Comparison of ENCODE assay signal across 14 mouse cellular contexts in the genomic region with DNA sequence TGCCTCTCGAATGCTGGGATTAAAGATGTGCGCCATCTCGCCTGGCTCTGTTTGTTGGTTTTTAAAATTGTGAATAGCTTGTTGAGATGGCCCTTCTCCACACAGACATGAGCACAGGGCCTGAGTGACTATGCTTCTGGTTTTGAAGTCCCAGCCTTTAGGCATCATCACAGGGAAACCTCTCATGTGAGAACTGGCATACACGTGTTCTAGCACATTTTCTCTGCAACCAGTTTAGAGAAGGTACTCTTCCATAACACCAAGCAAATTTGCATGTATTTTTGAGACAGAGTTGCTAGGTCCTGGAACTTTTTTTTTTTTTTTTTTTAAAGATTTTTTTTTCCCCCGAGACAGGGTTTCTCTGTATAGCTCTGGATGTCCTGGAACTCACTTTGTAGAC. TPM values are rescaled to one million over a fixed set of nuclear protein-coding genes. Genes with fewer than 3 reads are reported as not detected.
DNase-seq lines count a peak whose midpoint lies in the region; ATAC-seq and TF ChIP-seq lines count a peak whose summit lies in the region.
"Had no signal": no experiment of that assay in that cellular context is flagged by ENCODE, and none has a peak within 500 bp of the region (broad histone marks: within the 10 kb centered on the region; RNA-seq: fewer than 3 reads in every experiment).

No protein-coding gene starts in this region.

- no peak for TF ChIP-seq CTCF in heart, adult 2 months (IDR thresholded peaks at IDR 0.05)
- no peak for TF ChIP-seq CTCF in midbrain, postnatal 0 days (IDR thresholded peaks at IDR 0.05)

- peaks cover 30% of the 10 kb centered on the region for H3K4me1 ChIP-seq in heart, embryonic 12.5 days (replicated peaks)
- H3K4me1 ChIP-seq in heart, adult 2 months (ENCODE audit: control insufficient read depth, insufficient read depth, low read length) = peaks cover 9% of the 10 kb centered on the region
- peaks cover 11% of the 10 kb centered on the region for H3K4me1 ChIP-seq in midbrain, embryonic 11.5 days (ENCODE audit: control insufficient read depth, insufficient read depth, low read length)
- H3K4me1 ChIP-seq in midbrain, postnatal 0 days (ENCODE audit: insufficient read depth, low read length) = peaks cover 7% of the 10 kb centered on the region
- H3K4me1 ChIP-seq in limb, embryonic 13.5 days = peaks cover 27% of the 10 kb centered on the region
- H3K4me1 ChIP-seq in stomach, embryonic 16.5 days (ENCODE audit: control insufficient read depth, insufficient read depth, low read length) = peaks cover 31% of the 10 kb centered on the region

- TF ChIP-seq EP300 in heart, adult 2 months (IDR thresholded peaks at IDR 0.05; ENCODE audit: insufficient read depth, low read depth, low read length) = no peak

- no peak for TF ChIP-seq POLR2A in heart, adult 2 months (IDR thresholded peaks at IDR 0.05; ENCODE audit: insufficient read depth, low read depth, low read length)

- H3K79me2 ChIP-seq in heart, adult 2 months (replicated peaks; ENCODE audit: control insufficient read depth, insufficient read depth, low read length) = peaks cover 4% of the 10 kb centered on the region; the same call in 1 of the 2 replicates

- no peak overlapping the region for H3K9ac ChIP-seq in heart, embryonic 12.5 days
- no peak overlapping the region for H3K9ac ChIP-seq in heart, adult 2 months (ENCODE audit: low read depth, low read length)
- H3K9ac ChIP-seq in midbrain, embryonic 11.5 days (ENCODE audit: low read length) = no peak overlapping the region
- no peak overlapping the region for H3K9ac ChIP-seq in midbrain, postnatal 0 days (replicated peaks; ENCODE audit: low read length, poor library complexity, severe bottlenecking)
- no peak overlapping the region for H3K9ac ChIP-seq in limb, embryonic 13.5 days
- no peak overlapping the region for H3K9ac ChIP-seq in stomach, embryonic 16.5 days (ENCODE audit: low read length)

- H3K27me3 ChIP-seq in heart, embryonic 12.5 days (replicated peaks) = no peaks in the 10 kb centered on the region
- no peaks in the 10 kb centered on the region for H3K27me3 ChIP-seq in heart, adult 2 months (ENCODE audit: control insufficient read depth, insufficient read depth, low read length)
- H3K27me3 ChIP-seq in midbrain, embryonic 11.5 days (ENCODE audit: control insufficient read depth, insufficient read depth, low read length) = no peaks in the 10 kb centered on the region
- no peaks in the 10 kb centered on the region for H3K27me3 ChIP-seq in midbrain, postnatal 0 days (ENCODE audit: insufficient read depth, low read length)
- H3K27me3 ChIP-seq in limb, embryonic 13.5 days = no peaks in the 10 kb centered on the region
- no peaks in the 10 kb centered on the region for H3K27me3 ChIP-seq in stomach, embryonic 16.5 days (ENCODE audit: control insufficient read depth, insufficient read depth, low read length)

- intact Hi-C loops in heart, adult 2 months (cut with DNase I) = loop anchor here (5.0 to 10.0 kb wide), 4 partner anchors 89 to 642 kb away; no protein-coding TSS in a partner anchor

- no peak overlapping the region for H3K27ac ChIP-seq in heart, embryonic 12.5 days (ENCODE audit: poor library complexity, severe bottlenecking)
- H3K27ac ChIP-seq in heart, adult 2 months = no peak overlapping the region
- H3K27ac ChIP-seq in midbrain, embryonic 11.5 days (ENCODE audit: low read depth, low read length) = no peak overlapping the region
- no peak overlapping the region for H3K27ac ChIP-seq in midbrain, postnatal 0 days (ENCODE audit: low read depth, low read length)
- no peak overlapping the region for H3K27ac ChIP-seq in limb, embryonic 13.5 days
- H3K27ac ChIP-seq in stomach, embryonic 16.5 days (ENCODE audit: low read length) = no peak overlapping the region

- H3K4me2 ChIP-seq in heart, embryonic 12.5 days = peak overlapping the region; percentile 88; the same call in 1 of the 2 replicates
- H3K4me2 ChIP-seq in midbrain, embryonic 11.5 days = no peak overlapping the region
- H3K4me2 ChIP-seq in midbrain, postnatal 0 days (ENCODE audit: low read depth, low read length, poor library complexity, severe bottlenecking) = no peak overlapping the region
- peak overlapping the region; percentile 94 for H3K4me2 ChIP-seq in limb, embryonic 13.5 days (replicated peaks)
- 0 out of 2 replicates have a peak overlapping the region, but pooled peaks have one; percentile 82 for H3K4me2 ChIP-seq in stomach, embryonic 16.5 days (ENCODE audit: low read depth, low read length)

- no peak for ATAC-seq in heart, embryonic 12.5 days (ENCODE audit: insufficient number of reproducible peaks, low FRiP score)
- no peak for ATAC-seq in midbrain, embryonic 11.5 days (ENCODE audit: low FRiP score)
- ATAC-seq in midbrain, postnatal 0 days (ENCODE audit: low FRiP score) = no peak
- no peak for ATAC-seq in limb, embryonic 13.5 days (ENCODE audit: low FRiP score, low read depth)
- no peak for ATAC-seq in stomach, embryonic 16.5 days (ENCODE audit: insufficient read depth, low FRiP score)

- no peak for DNase-seq in heart, adult 2 months
- DNase-seq in midbrain, embryonic 11.5 days (ENCODE audit: low spot score, missing footprints) = peak; percentile 33
- no peak for DNase-seq in midbrain, postnatal 0 days (ENCODE audit: low spot score)
- DNase-seq in testis, postnatal 14 days (ENCODE audit: low spot score) = no peak
- DNase-seq in cerebellum, postnatal 10 days = no peak
- DNase-seq: cerebellum, postnatal 14 days; lung, adult 2 months had no signal

- H3K4me3 ChIP-seq in heart, embryonic 12.5 days = peak overlapping the region; percentile 96; the same call in 1 of the 2 replicates
- no peak overlapping the region for H3K4me3 ChIP-seq in heart, adult 2 months
- no peak overlapping the region for H3K4me3 ChIP-seq in midbrain, embryonic 11.5 days (ENCODE audit: low read depth, low read length)
- no peak overlapping the region for H3K4me3 ChIP-seq in midbrain, postnatal 0 days (ENCODE audit: low read depth, low read length)
- peak overlapping the region; percentile 98; the same call in 1 of the 2 replicates for H3K4me3 ChIP-seq in limb, embryonic 13.5 days
- H3K4me3 ChIP-seq in stomach, embryonic 16.5 days (replicated peaks; ENCODE audit: low read length) = no peak overlapping the region

- WGBS in heart, embryonic 12.5 days = 83% methylated on average over 5 of the region's 5 CpGs
- 84% methylated on average over 5 of the region's 5 CpGs for WGBS in heart, adult 2 months
- 90% methylated on average over 5 of the region's 5 CpGs for WGBS in midbrain, embryonic 11.5 days
- WGBS in midbrain, postnatal 0 days = 83% methylated on average over 5 of the region's 5 CpGs
- 85% methylated on average over 5 of the region's 5 CpGs for WGBS in limb, embryonic 13.5 days
- WGBS in stomach, embryonic 16.5 days = 84% methylated on average over 5 of the region's 5 CpGs

- H3K9me3 ChIP-seq in heart, embryonic 12.5 days (replicated peaks) = no peaks in the 10 kb centered on the region
- H3K9me3 ChIP-seq in midbrain, embryonic 11.5 days (ENCODE audit: control insufficient read depth, low read length) = no peaks in the 10 kb centered on the region
- H3K9me3 ChIP-seq in midbrain, postnatal 0 days (ENCODE audit: low read length) = no peaks in the 10 kb centered on the region
- H3K9me3 ChIP-seq in limb, embryonic 13.5 days = no peaks in the 10 kb centered on the region
- no peaks in the 10 kb centered on the region for H3K9me3 ChIP-seq in stomach, embryonic 16.5 days (replicated peaks; ENCODE audit: control insufficient read depth, low read length)

- peaks cover 46% of the 10 kb centered on the region for H3K36me3 ChIP-seq in heart, embryonic 12.5 days
- peaks cover 19% of the 10 kb centered on the region for H3K36me3 ChIP-seq in heart, adult 2 months (ENCODE audit: control insufficient read depth, insufficient read depth, low read length)
- peaks cover 21% of the 10 kb centered on the region for H3K36me3 ChIP-seq in midbrain, embryonic 11.5 days (ENCODE audit: control insufficient read depth, insufficient read depth, low read length)
- peaks cover 19% of the 10 kb centered on the region for H3K36me3 ChIP-seq in midbrain, postnatal 0 days (ENCODE audit: insufficient read depth, low read length)
- peaks cover 51% of the 10 kb centered on the region for H3K36me3 ChIP-seq in limb, embryonic 13.5 days
- H3K36me3 ChIP-seq in stomach, embryonic 16.5 days (ENCODE audit: control insufficient read depth, insufficient read depth, low read length) = peaks cover 28% of the 10 kb centered on the region; the same call in 1 of the 2 replicates

RNA-seq across cellular contexts. Expression of a gene that starts 2.0 kb away (rescaled TPM):
- 229 and 244 TPM in 2 replicates for polyA plus RNA-seq in heart, embryonic 12.5 days (2016; fragmentation: Nextera tagmentation; extraction: Ambion mirVana)
- total RNA-seq in heart, adult 2 months (2021) = 10 to 100 TPM; 71.9 to 72.5 TPM
- polyA plus RNA-seq in heart, adult 2 months (2012; rRNA removed) = 32.6 and 52.6 TPM in 2 replicates
- 195 and 201 TPM in 2 replicates for polyA plus RNA-seq in midbrain, embryonic 11.5 days (2014; fragmentation: Nextera tagmentation; extraction: Ambion mirVana)
- total RNA-seq in midbrain, postnatal 0 days (2014; rRNA removed) = 55.5 and 72.9 TPM in 2 replicates
- 182 and 188 TPM in 2 replicates for polyA plus RNA-seq in midbrain, postnatal 0 days (2015; fragmentation: Nextera tagmentation; extraction: Ambion mirVana)
- 354 and 373 TPM in 2 replicates for polyA plus RNA-seq in limb, embryonic 13.5 days (2015; fragmentation: Nextera tagmentation; extraction: Ambion mirVana)
- polyA plus RNA-seq in stomach, embryonic 16.5 days (2015; fragmentation: Nextera tagmentation; extraction: Ambion mirVana) = 236 and 261 TPM in 2 replicates

RNA-seq across cellular contexts. Expression of a gene that starts 19.6 kb away (rescaled TPM):
- 0.48 and 0.70 TPM in 2 replicates for polyA plus RNA-seq in heart, embryonic 12.5 days (2016; fragmentation: Nextera tagmentation; extraction: Ambion mirVana)
- total RNA-seq in heart, adult 2 months (2021) = 1 to 10 TPM; 2.4 to 7.0 TPM
- 0.94 and 1.3 TPM in 2 replicates for polyA plus RNA-seq in heart, adult 2 months (2012; rRNA removed)
- 0.62 and 1.1 TPM in 2 replicates for polyA plus RNA-seq in midbrain, embryonic 11.5 days (2014; fragmentation: Nextera tagmentation; extraction: Ambion mirVana)
- total RNA-seq in midbrain, postnatal 0 days (2014; rRNA removed) = 13.3 and 29.6 TPM in 2 replicates
- polyA plus RNA-seq in midbrain, postnatal 0 days (2015; fragmentation: Nextera tagmentation; extraction: Ambion mirVana) = 16.3 and 20.3 TPM in 2 replicates
- 3.0 and 3.9 TPM in 2 replicates for polyA plus RNA-seq in limb, embryonic 13.5 days (2015; fragmentation: Nextera tagmentation; extraction: Ambion mirVana)
- 25.0 and 25.6 TPM in 2 replicates for polyA plus RNA-seq in stomach, embryonic 16.5 days (2015; fragmentation: Nextera tagmentation; extraction: Ambion mirVana)
- total RNA-seq: hematopoietic stem cell, adult 5-6 weeks had no signal

RNA-seq across cellular contexts. Expression of a gene that starts 20.9 kb away (rescaled TPM):
- polyA plus RNA-seq in heart, embryonic 12.5 days (2016; fragmentation: Nextera tagmentation; extraction: Ambion mirVana) = 0.44 TPM in 1 of 2 replicates, not detected in the other
- total RNA-seq in heart, adult 2 months (2021) = not detected
- 0.31 TPM in 1 of 2 replicates, not detected in the other for polyA plus RNA-seq in heart, adult 2 months (2012; rRNA removed)
- not detected in 2 replicates for polyA plus RNA-seq in midbrain, embryonic 11.5 days (2014; fragmentation: Nextera tagmentation; extraction: Ambion mirVana)
- 1.6 and 1.9 TPM in 2 replicates for total RNA-seq in midbrain, postnatal 0 days (2014; rRNA removed)
- 0.37 and 0.39 TPM in 2 replicates for polyA plus RNA-seq in midbrain, postnatal 0 days (2015; fragmentation: Nextera tagmentation; extraction: Ambion mirVana)
- not detected in 2 replicates for polyA plus RNA-seq in limb, embryonic 13.5 days (2015; fragmentation: Nextera tagmentation; extraction: Ambion mirVana)
- polyA plus RNA-seq in stomach, embryonic 16.5 days (2015; fragmentation: Nextera tagmentation; extraction: Ambion mirVana) = 0.13 and 0.62 TPM in 2 replicates
- total RNA-seq: hematopoietic stem cell, adult 5-6 weeks had no signal
- polyA plus RNA-seq: C2C12; gonadal fat pad, adult 2 months; urinary bladder, adult 2 months had no signal

Comparison
In these comparisons a context has a peak if more than half of its experiments do, and no peak if none do; other contexts are left out.
1. H3K4me3 ChIP-seq: peak in heart, embryonic 12.5 days (single experiment) and limb, embryonic 13.5 days (single experiment); none in heart, adult 2 months (single experiment), midbrain, embryonic 11.5 days (single experiment), midbrain, postnatal 0 days (single experiment) and stomach, embryonic 16.5 days (single experiment).
2. H3K4me2 ChIP-seq: peak in heart, embryonic 12.5 days (single experiment), limb, embryonic 13.5 days (single experiment) and stomach, embryonic 16.5 days (single experiment); none in midbrain, embryonic 11.5 days (single experiment) and midbrain, postnatal 0 days (single experiment).